Mouse (Mus musculus): Measurements from ENCODE around the gene Npm3. TPM values are rescaled to one million over a fixed set of nuclear protein-coding genes. Genes with fewer than 3 reads are reported as not detected.

The Npm3 gene
- polyA plus RNA-seq, 1 experiment: 196 TPM

- TF ChIP-seq CTCF (IDR thresholded peaks at IDR 0.05; ENCODE audit: low read depth, low read length) (no peak), EP300 (IDR thresholded peaks at IDR 0.05; ENCODE audit: insufficient read depth, low read depth, low read length) (peak; percentile 86)
- Histone ChIP-seq H3K27ac (ENCODE audit: insufficient read depth, low read length) (peak overlapping the region; percentile 96), H3K27me3 (ENCODE audit: control insufficient read depth, insufficient read depth, low read length, poor library complexity, severe bottlenecking) (no peaks in the 10 kb centered on the region), H3K9ac (ENCODE audit: low read depth, poor library complexity, severe bottlenecking) (peak overlapping the region; percentile 52), H3K36me3 (ENCODE audit: control insufficient read depth, insufficient read depth, low read length, poor library complexity, severe bottlenecking) (no peaks in the 10 kb centered on the region), H3K4me1 (ENCODE audit: control insufficient read depth, insufficient read depth, low read length) (peaks cover 1% of the 10 kb centered on the region), H3K4me3 (ENCODE audit: low read depth, low read length) (no peak overlapping the region), H3K9me3 (replicated peaks; ENCODE audit: control insufficient read depth, insufficient read depth, low read length, poor library complexity, severe bottlenecking) (no peaks in the 10 kb centered on the region)
Observed at GRCm38 (mm10) chr19:45789888-45790874, 40.8 kb upstream of the Npm3 start.

- Histone ChIP-seq H3K9me3 (replicated peaks; ENCODE audit: control insufficient read depth, insufficient read depth, low read length, poor library complexity, severe bottlenecking) (no peaks in the 10 kb centered on the region), H3K4me1 (ENCODE audit: control insufficient read depth, insufficient read depth, low read length) (peaks cover 1% of the 10 kb centered on the region), H3K9ac (ENCODE audit: low read depth, poor library complexity, severe bottlenecking) (peak overlapping the region; percentile 39; the same call in 1 of the 2 replicates), H3K4me3 (ENCODE audit: low read depth, low read length) (no peak overlapping the region), H3K27me3 (ENCODE audit: control insufficient read depth, insufficient read depth, low read length, poor library complexity, severe bottlenecking) (no peaks in the 10 kb centered on the region), H3K36me3 (ENCODE audit: control insufficient read depth, insufficient read depth, low read length, poor library complexity, severe bottlenecking) (no peaks in the 10 kb centered on the region), H3K27ac (ENCODE audit: insufficient read depth, low read length) (peak overlapping the region; percentile 70)
- no peak for TF ChIP-seq CTCF (IDR thresholded peaks at IDR 0.05; ENCODE audit: low read depth, low read length)
- no peak for TF ChIP-seq EP300 (IDR thresholded peaks at IDR 0.05; ENCODE audit: insufficient read depth, low read depth, low read length)
- no peak for TF ChIP-seq POLR2A (IDR thresholded peaks at IDR 0.05; ENCODE audit: insufficient read depth, low read length)
Observed at GRCm38 (mm10) chr19:45789365-45789764, 40.0 kb upstream of the Npm3 start.

GRCm38 (mm10) chr19:45788337-45788736 lies 38.9 kb upstream of the Npm3 start:
- Histone ChIP-seq H3K27ac (ENCODE audit: insufficient read depth, low read length) (no peak overlapping the region), H3K4me1 (ENCODE audit: control insufficient read depth, insufficient read depth, low read length) (peaks cover 1% of the 10 kb centered on the region), H3K36me3 (ENCODE audit: control insufficient read depth, insufficient read depth, low read length, poor library complexity, severe bottlenecking) (no peaks in the 10 kb centered on the region), H3K4me3 (ENCODE audit: low read depth, low read length) (no peak overlapping the region), H3K27me3 (ENCODE audit: control insufficient read depth, insufficient read depth, low read length, poor library complexity, severe bottlenecking) (no peaks in the 10 kb centered on the region), H3K9me3 (replicated peaks; ENCODE audit: control insufficient read depth, insufficient read depth, low read length, poor library complexity, severe bottlenecking) (no peaks in the 10 kb centered on the region), H3K9ac (ENCODE audit: low read depth, poor library complexity, severe bottlenecking) (no peak overlapping the region)
- TF ChIP-seq EP300 (IDR thresholded peaks at IDR 0.05; ENCODE audit: insufficient read depth, low read depth, low read length) (no peak), POLR2A (IDR thresholded peaks at IDR 0.05; ENCODE audit: insufficient read depth, low read length) (no peak), CTCF (IDR thresholded peaks at IDR 0.05; ENCODE audit: low read depth, low read length) (no peak)

GRCm38 (mm10) chr19:45787450-45787849 lies 38.1 kb upstream of the Npm3 start:
- no peaks in the 10 kb centered on the region for H3K27me3 ChIP-seq (ENCODE audit: control insufficient read depth, insufficient read depth, low read length, poor library complexity, severe bottlenecking)
- TF ChIP-seq CTCF (IDR thresholded peaks at IDR 0.05; ENCODE audit: low read depth, low read length): no peak
- TF ChIP-seq POLR2A (IDR thresholded peaks at IDR 0.05; ENCODE audit: insufficient read depth, low read length): no peak
- no peak for TF ChIP-seq EP300 (IDR thresholded peaks at IDR 0.05; ENCODE audit: insufficient read depth, low read depth, low read length)

GRCm38 (mm10) chr19:45785470-45785869 lies 36.1 kb upstream of the Npm3 start:
- H3K4me3 ChIP-seq (ENCODE audit: low read depth, low read length): no peak overlapping the region
- H3K4me1 ChIP-seq (ENCODE audit: control insufficient read depth, insufficient read depth, low read length): peaks cover 1% of the 10 kb centered on the region
- peaks cover 7% of the 10 kb centered on the region for H3K36me3 ChIP-seq (ENCODE audit: control insufficient read depth, insufficient read depth, low read length, poor library complexity, severe bottlenecking)
- H3K9ac ChIP-seq (ENCODE audit: low read depth, poor library complexity, severe bottlenecking): 0 out of 2 replicates have a peak overlapping the region, but pooled peaks have one; percentile 8
- H3K27me3 ChIP-seq (ENCODE audit: control insufficient read depth, insufficient read depth, low read length, poor library complexity, severe bottlenecking): no peaks in the 10 kb centered on the region
- H3K9me3 ChIP-seq (replicated peaks; ENCODE audit: control insufficient read depth, insufficient read depth, low read length, poor library complexity, severe bottlenecking): no peaks in the 10 kb centered on the region
- no peak for TF ChIP-seq POLR2A (IDR thresholded peaks at IDR 0.05; ENCODE audit: insufficient read depth, low read length)
- TF ChIP-seq CTCF (IDR thresholded peaks at IDR 0.05; ENCODE audit: low read depth, low read length): no peak
- TF ChIP-seq EP300 (IDR thresholded peaks at IDR 0.05; ENCODE audit: insufficient read depth, low read depth, low read length): no peak
- H3K27ac ChIP-seq (ENCODE audit: insufficient read depth, low read length): no peak overlapping the region

More at GRCm38 (mm10) chr19:45787450-45787849, 38.1 kb upstream of the Npm3 start:
- no peak overlapping the region for H3K4me3 ChIP-seq (ENCODE audit: low read depth, low read length)
- no peak overlapping the region for H3K27ac ChIP-seq (ENCODE audit: insufficient read depth, low read length)
- H3K9me3 ChIP-seq (replicated peaks; ENCODE audit: control insufficient read depth, insufficient read depth, low read length, poor library complexity, severe bottlenecking): no peaks in the 10 kb centered on the region
- peaks cover 1% of the 10 kb centered on the region for H3K4me1 ChIP-seq (ENCODE audit: control insufficient read depth, insufficient read depth, low read length)
- no peak overlapping the region for H3K9ac ChIP-seq (ENCODE audit: low read depth, poor library complexity, severe bottlenecking)
- no peaks in the 10 kb centered on the region for H3K36me3 ChIP-seq (ENCODE audit: control insufficient read depth, insufficient read depth, low read length, poor library complexity, severe bottlenecking)

Measured in ES-Bruce4 (cell line).